Comparison of ENCODE assay signal across 33 mouse cellular contexts in the genomic region with DNA sequence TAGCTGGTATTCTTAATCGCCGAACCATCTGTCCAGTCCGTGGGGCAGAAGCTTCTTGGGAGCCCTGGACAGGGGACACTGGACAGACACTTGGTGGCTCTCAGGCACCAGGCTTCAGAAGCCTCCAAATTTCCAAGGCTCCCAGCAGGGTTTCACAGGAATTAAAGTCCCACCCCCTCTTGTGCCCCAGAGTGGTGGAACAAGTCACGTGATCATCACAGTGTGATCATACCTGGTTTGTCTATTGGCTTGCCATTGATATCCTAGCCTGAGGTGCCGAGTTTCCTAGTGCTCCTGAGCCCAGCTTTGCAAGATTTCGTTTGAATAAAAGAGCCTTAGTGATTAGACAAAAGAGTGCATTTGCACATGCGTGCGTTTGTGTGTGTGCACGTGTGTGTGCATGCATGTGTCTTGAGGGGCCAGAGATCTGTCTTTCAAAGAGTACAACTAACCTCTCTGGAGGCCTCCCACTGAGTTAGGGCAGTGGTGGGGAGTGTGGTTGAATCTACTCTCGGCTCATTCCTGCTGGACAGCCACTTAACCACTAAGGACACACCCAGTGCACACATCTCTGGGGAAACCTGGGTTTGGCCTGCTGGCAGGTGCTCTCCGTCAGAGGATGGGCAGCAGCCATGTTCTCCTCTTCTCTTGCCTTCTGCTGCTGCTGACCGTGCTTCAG. TPM values are rescaled to one million over a fixed set of nuclear protein-coding genes. Genes with fewer than 3 reads are reported as not detected.
DNase-seq lines count a peak whose midpoint lies in the region; ATAC-seq lines count a peak whose summit lies in the region.
"Had no signal": no experiment of that assay in that cellular context is flagged by ENCODE, and none has a peak within 500 bp of the region (broad histone marks: within the 10 kb centered on the region; RNA-seq: fewer than 3 reads in every experiment).

No protein-coding gene starts in this region.

- DNase-seq in hindbrain, embryonic 14.5 days (ENCODE audit: low spot score) = peak; percentile 20
- peak; percentile 78 for DNase-seq in midbrain, embryonic 11.5 days (ENCODE audit: low spot score, missing footprints)
- peak; percentile 88 for DNase-seq in ES-CJ7 (ENCODE audit: low read depth, low spot score)
- peak; percentile 87 for DNase-seq in ZHBTc4 (ENCODE audit: low read depth, low spot score)
- DNase-seq: adrenal gland, adult 8-10 months; adrenal gland, postnatal 25 days; cerebellum, adult 11-12 months; cerebellum, adult 8-10 months; cerebellum, postnatal 36 days; embryo, embryonic 11 days; gastrocnemius, postnatal 10 days; gastrocnemius, postnatal 36 days; heart, adult 2 months; heart, postnatal 14 days; heart, postnatal 4 days had no signal

- no peak overlapping the region for H3K27ac ChIP-seq in hindbrain, embryonic 14.5 days
- no peak overlapping the region for H3K27ac ChIP-seq in hindbrain, embryonic 12.5 days
- no peak overlapping the region for H3K27ac ChIP-seq in midbrain, embryonic 11.5 days (ENCODE audit: low read depth, low read length)
- H3K27ac ChIP-seq in midbrain, embryonic 16.5 days (ENCODE audit: low read length) = no peak overlapping the region
- no peak overlapping the region for H3K27ac ChIP-seq in forebrain, embryonic 16.5 days (ENCODE audit: low read length)
- H3K27ac ChIP-seq: embryonic facial prominence, embryonic 10.5 days; embryonic facial prominence, embryonic 13.5 days; forebrain, embryonic 12.5 days; forebrain, embryonic 15.5 days; heart, adult 2 months; heart, embryonic 10.5 days; heart, embryonic 13.5 days had no signal

- no peaks in the 10 kb centered on the region for H3K9me3 ChIP-seq in hindbrain, embryonic 14.5 days (ENCODE audit: control insufficient read depth, low read length)
- no peaks in the 10 kb centered on the region for H3K9me3 ChIP-seq in hindbrain, embryonic 12.5 days (replicated peaks)
- no peaks in the 10 kb centered on the region for H3K9me3 ChIP-seq in midbrain, embryonic 11.5 days (ENCODE audit: control insufficient read depth, low read length)
- H3K9me3 ChIP-seq in midbrain, embryonic 16.5 days (replicated peaks; ENCODE audit: control insufficient read depth, low read length, poor library complexity, severe bottlenecking) = no peaks in the 10 kb centered on the region
- no peaks in the 10 kb centered on the region for H3K9me3 ChIP-seq in forebrain, embryonic 16.5 days (ENCODE audit: control insufficient read depth, low read length)
- H3K9me3 ChIP-seq: embryonic facial prominence, embryonic 10.5 days; embryonic facial prominence, embryonic 13.5 days; forebrain, embryonic 12.5 days; forebrain, embryonic 15.5 days; G1E; heart, embryonic 10.5 days; heart, embryonic 13.5 days had no signal

- WGBS in hindbrain, embryonic 14.5 days = 43% methylated on average over 12 of the region's 12 CpGs
- 52% methylated on average over 12 of the region's 12 CpGs for WGBS in hindbrain, embryonic 12.5 days
- WGBS in midbrain, embryonic 11.5 days = 59% methylated on average over 12 of the region's 12 CpGs
- WGBS in midbrain, embryonic 16.5 days = 51% methylated on average over 12 of the region's 12 CpGs
- 59% methylated on average over 12 of the region's 12 CpGs for WGBS in forebrain, embryonic 16.5 days

- H3K9ac ChIP-seq in hindbrain, embryonic 14.5 days = no peak overlapping the region
- no peak overlapping the region for H3K9ac ChIP-seq in hindbrain, embryonic 12.5 days
- no peak overlapping the region for H3K9ac ChIP-seq in midbrain, embryonic 11.5 days (ENCODE audit: low read length)
- H3K9ac ChIP-seq in midbrain, embryonic 16.5 days (ENCODE audit: low read depth, low read length) = no peak overlapping the region
- no peak overlapping the region for H3K9ac ChIP-seq in forebrain, embryonic 16.5 days (replicated peaks; ENCODE audit: low read depth, low read length)
- H3K9ac ChIP-seq: embryonic facial prominence, embryonic 13.5 days; forebrain, embryonic 12.5 days; forebrain, embryonic 15.5 days; heart, embryonic 13.5 days had no signal

- no peak for ATAC-seq in hindbrain, embryonic 14.5 days (ENCODE audit: low FRiP score)
- no peak for ATAC-seq in hindbrain, embryonic 12.5 days (ENCODE audit: low FRiP score)
- ATAC-seq in midbrain, embryonic 11.5 days (ENCODE audit: low FRiP score) = no peak
- no peak for ATAC-seq in midbrain, embryonic 16.5 days
- no peak for ATAC-seq in megakaryocyte, adult 5-6 weeks (ENCODE audit: poor library complexity, severe bottlenecking)
- ATAC-seq in forebrain, embryonic 16.5 days = no peak
- ATAC-seq: activated CD4-positive, CD25-positive, alpha-beta regulatory T cell, adult 4 months; forebrain, embryonic 15.5 days; hindbrain, embryonic 16.5 days; Patski had no signal

- H3K4me1 ChIP-seq in hindbrain, embryonic 14.5 days (replicated peaks; ENCODE audit: control insufficient read depth, insufficient read depth, low read length) = peaks cover 29% of the 10 kb centered on the region
- peaks cover 44% of the 10 kb centered on the region for H3K4me1 ChIP-seq in hindbrain, embryonic 12.5 days
- peaks cover 38% of the 10 kb centered on the region for H3K4me1 ChIP-seq in midbrain, embryonic 11.5 days (ENCODE audit: control insufficient read depth, insufficient read depth, low read length)
- H3K4me1 ChIP-seq in midbrain, embryonic 16.5 days (ENCODE audit: control insufficient read depth, insufficient read depth, low read length) = peaks cover 28% of the 10 kb centered on the region
- H3K4me1 ChIP-seq in forebrain, embryonic 16.5 days (replicated peaks; ENCODE audit: control insufficient read depth, insufficient read depth, low read length) = peaks cover 36% of the 10 kb centered on the region

- H3K4me2 ChIP-seq in hindbrain, embryonic 14.5 days (replicated peaks) = no peak overlapping the region
- no peak overlapping the region for H3K4me2 ChIP-seq in hindbrain, embryonic 12.5 days (replicated peaks)
- no peak overlapping the region for H3K4me2 ChIP-seq in midbrain, embryonic 11.5 days
- no peak overlapping the region for H3K4me2 ChIP-seq in midbrain, embryonic 16.5 days (ENCODE audit: low read length)
- H3K4me2 ChIP-seq in forebrain, embryonic 16.5 days (ENCODE audit: low read length) = no peak overlapping the region
- H3K4me2 ChIP-seq: embryonic facial prominence, embryonic 13.5 days; forebrain, embryonic 12.5 days; forebrain, embryonic 15.5 days; heart, embryonic 13.5 days had no signal

- no peaks in the 10 kb centered on the region for H3K36me3 ChIP-seq in hindbrain, embryonic 14.5 days (replicated peaks; ENCODE audit: control insufficient read depth, insufficient read depth)
- H3K36me3 ChIP-seq in hindbrain, embryonic 12.5 days = no peaks in the 10 kb centered on the region
- no peaks in the 10 kb centered on the region for H3K36me3 ChIP-seq in midbrain, embryonic 11.5 days (ENCODE audit: control insufficient read depth, insufficient read depth, low read length)
- no peaks in the 10 kb centered on the region for H3K36me3 ChIP-seq in midbrain, embryonic 16.5 days (ENCODE audit: control insufficient read depth, insufficient read depth, low read length)
- no peaks in the 10 kb centered on the region for H3K36me3 ChIP-seq in forebrain, embryonic 16.5 days (ENCODE audit: control insufficient read depth, insufficient read depth)
- H3K36me3 ChIP-seq: embryonic facial prominence, embryonic 10.5 days; embryonic facial prominence, embryonic 13.5 days; forebrain, embryonic 12.5 days; forebrain, embryonic 15.5 days; G1E; heart, embryonic 10.5 days; heart, embryonic 13.5 days had no signal

- no peaks in the 10 kb centered on the region for H3K27me3 ChIP-seq in hindbrain, embryonic 14.5 days (ENCODE audit: control insufficient read depth, insufficient read depth, low read length)
- peaks cover 19% of the 10 kb centered on the region; the same call in 1 of the 2 replicates for H3K27me3 ChIP-seq in hindbrain, embryonic 12.5 days
- H3K27me3 ChIP-seq in midbrain, embryonic 11.5 days (ENCODE audit: control insufficient read depth, insufficient read depth, low read length) = peaks cover 10% of the 10 kb centered on the region
- H3K27me3 ChIP-seq in midbrain, embryonic 16.5 days (ENCODE audit: control insufficient read depth, insufficient read depth, low read depth, low read length) = no peaks in the 10 kb centered on the region
- H3K27me3 ChIP-seq in forebrain, embryonic 16.5 days (replicated peaks; ENCODE audit: control insufficient read depth, insufficient read depth, low read length) = 0 out of 2 replicates have a peak, but pooled peaks cover 3% of the 10 kb centered on the region
- H3K27me3 ChIP-seq: Patski had no signal

- H3K4me3 ChIP-seq in hindbrain, embryonic 14.5 days (replicated peaks; ENCODE audit: low read length) = no peak overlapping the region
- H3K4me3 ChIP-seq in hindbrain, embryonic 12.5 days = no peak overlapping the region
- H3K4me3 ChIP-seq in midbrain, embryonic 11.5 days (ENCODE audit: low read depth, low read length) = no peak overlapping the region
- H3K4me3 ChIP-seq in midbrain, embryonic 16.5 days (ENCODE audit: low read depth, low read length) = no peak overlapping the region
- no peak overlapping the region for H3K4me3 ChIP-seq in forebrain, embryonic 16.5 days (replicated peaks; ENCODE audit: low read length)
- H3K4me3 ChIP-seq: embryonic facial prominence, embryonic 10.5 days; embryonic facial prominence, embryonic 13.5 days; erythroblast, embryonic 14.5 days; forebrain, embryonic 12.5 days; forebrain, embryonic 15.5 days; heart, adult 2 months; heart, embryonic 10.5 days; heart, embryonic 13.5 days had no signal

RNA-seq across cellular contexts. Expression of gene Camk2n1, which starts 4.3 kb away (rescaled TPM):
- polyA plus RNA-seq in hindbrain, embryonic 14.5 days (2014; fragmentation: Nextera tagmentation; extraction: Ambion mirVana) = 17.1 and 17.2 TPM in 2 replicates
- polyA plus RNA-seq in hindbrain, embryonic 12.5 days (2016; fragmentation: Nextera tagmentation; extraction: Ambion mirVana) = 7.9 TPM in 2 replicates
- 6.0 and 6.1 TPM in 2 replicates for polyA plus RNA-seq in midbrain, embryonic 11.5 days (2014; fragmentation: Nextera tagmentation; extraction: Ambion mirVana)
- polyA plus RNA-seq in midbrain, embryonic 16.5 days (2015; fragmentation: Nextera tagmentation; extraction: Ambion mirVana) = 18.2 and 18.7 TPM in 2 replicates
- 0.21 and 0.40 TPM in 2 replicates for total RNA-seq in megakaryocyte, adult 5-6 weeks (2015)
- 0.04 TPM in 1 of 2 replicates, not detected in the other for total RNA-seq in megakaryocyte, adult 5-6 weeks (2017)
- polyA plus RNA-seq in forebrain, embryonic 16.5 days (2015; fragmentation: Nextera tagmentation; extraction: Ambion mirVana) = 9.8 and 10.2 TPM in 2 replicates
- total RNA-seq: granulocyte monocyte progenitor cell, adult 5-6 weeks had no signal

RNA-seq across cellular contexts. Expression of gene Mul1, which starts 15.3 kb away (rescaled TPM):
- polyA plus RNA-seq in hindbrain, embryonic 14.5 days (2014; fragmentation: Nextera tagmentation; extraction: Ambion mirVana) = 18.5 and 23.1 TPM in 2 replicates
- 16.1 and 22.3 TPM in 2 replicates for polyA plus RNA-seq in hindbrain, embryonic 12.5 days (2016; fragmentation: Nextera tagmentation; extraction: Ambion mirVana)
- polyA plus RNA-seq in midbrain, embryonic 11.5 days (2014; fragmentation: Nextera tagmentation; extraction: Ambion mirVana) = 17.9 and 18.5 TPM in 2 replicates
- polyA plus RNA-seq in midbrain, embryonic 16.5 days (2015; fragmentation: Nextera tagmentation; extraction: Ambion mirVana) = 18.3 and 20.1 TPM in 2 replicates
- total RNA-seq in megakaryocyte, adult 5-6 weeks (2015) = 4.9 and 8.1 TPM in 2 replicates
- 4.4 and 6.1 TPM in 2 replicates for total RNA-seq in megakaryocyte, adult 5-6 weeks (2017)
- polyA plus RNA-seq in forebrain, embryonic 16.5 days (2015; fragmentation: Nextera tagmentation; extraction: Ambion mirVana) = 18.4 and 20.2 TPM in 2 replicates

RNA-seq across cellular contexts. Expression of gene Fam43b, which starts 53.4 kb away (rescaled TPM):
- polyA plus RNA-seq in hindbrain, embryonic 14.5 days (2014; fragmentation: Nextera tagmentation; extraction: Ambion mirVana) = 8.8 and 13.6 TPM in 2 replicates
- 0.69 and 1.2 TPM in 2 replicates for polyA plus RNA-seq in hindbrain, embryonic 12.5 days (2016; fragmentation: Nextera tagmentation; extraction: Ambion mirVana)
- polyA plus RNA-seq in midbrain, embryonic 11.5 days (2014; fragmentation: Nextera tagmentation; extraction: Ambion mirVana) = 0.14 TPM in 1 of 2 replicates, not detected in the other
- 11.5 and 15.9 TPM in 2 replicates for polyA plus RNA-seq in midbrain, embryonic 16.5 days (2015; fragmentation: Nextera tagmentation; extraction: Ambion mirVana)
- total RNA-seq in megakaryocyte, adult 5-6 weeks (2015) = not detected in 2 replicates
- not detected in 2 replicates for total RNA-seq in megakaryocyte, adult 5-6 weeks (2017)
- polyA plus RNA-seq in forebrain, embryonic 16.5 days (2015; fragmentation: Nextera tagmentation; extraction: Ambion mirVana) = 7.7 and 8.4 TPM in 2 replicates
- total RNA-seq: gastrocnemius, adult 18-20 months; gastrocnemius, postnatal 36 days; granulocyte monocyte progenitor cell, adult 5-6 weeks; heart, adult 2 months; heart, postnatal 14 days; heart, postnatal 4 days had no signal
- polyA plus RNA-seq: activated CD4-positive, CD25-positive, alpha-beta regulatory T cell, adult 4 months; embryonic facial prominence, embryonic 10.5 days; erythroblast, embryonic 14.5 days; G1E; heart, adult 2 months; heart, embryonic 13.5 days; hindbrain, embryonic 11.5 days; Patski had no signal

Comparison
In these comparisons a context has a peak if more than half of its experiments do, and no peak if none do; other contexts are left out.
1. DNase-seq: peak in every context shown above with its lines; median percentile 88 in ES-CJ7; 87 in ZHBTc4; 78 in midbrain, embryonic 11.5 days; 20 in hindbrain, embryonic 14.5 days.